Mouse (Mus musculus): ENCODE measurements at regions not wholly inside any gene's neighbourhood (a gene's known extent, or its start where the extent isn't known, plus 50 kb on each side); places are given as distances from the start of the nearest gene placed in this dataset.

- TF ChIP-seq POLR2AphosphoS2 (IDR thresholded peaks at IDR 0.05; ENCODE audit: low read depth, low read length) (no peak), RAD21 (IDR thresholded peaks at IDR 0.05; ENCODE audit: low read depth, low read length) (no peak), CHD1 (IDR thresholded peaks at IDR 0.05; ENCODE audit: low read depth, low read length) (no peak), ELF1 (IDR thresholded peaks at IDR 0.05; ENCODE audit: low read depth, low read length) (no peak)
These were observed 185.9 kb downstream of the Rfpl4b start for GRCm38 (mm10) chr10:38635695-38636094.
